In genomic region chr2:80423116-80423515, GRCm38 (mm10) we compare ENCODE assay signal across 14 mouse cellular contexts.
"Had no signal": no experiment of that assay in that cellular context is flagged by ENCODE, and none has a peak within 500 bp of the region (broad histone marks: within the 10 kb centered on the region; RNA-seq: fewer than 3 reads in every experiment).

No protein-coding gene starts in this region.

- H3K4me2 ChIP-seq: intestine, embryonic 15.5 days; liver, embryonic 15.5 days; lung, embryonic 15.5 days; midbrain, embryonic 13.5 days had no signal

- H3K4me3 ChIP-seq: intestine, embryonic 15.5 days; left cerebral cortex, adult 2 months; liver, embryonic 15.5 days; lung, embryonic 15.5 days; megakaryocyte, embryonic 14.5 days; midbrain, embryonic 10.5 days; midbrain, embryonic 13.5 days had no signal

- DNase-seq: layer of hippocampus, postnatal 36 days; lung, adult 18-20 months; lung, postnatal 10 days; lung, postnatal 36 days; thymus, adult 18-20 months; thymus, postnatal 36 days had no signal

- ATAC-seq: intestine, embryonic 15.5 days; midbrain, embryonic 13.5 days had no signal

- H3K9me3 ChIP-seq: intestine, embryonic 15.5 days; liver, embryonic 15.5 days; lung, embryonic 15.5 days; megakaryocyte, embryonic 14.5 days; midbrain, embryonic 10.5 days; midbrain, embryonic 13.5 days had no signal

- H3K27ac ChIP-seq: intestine, embryonic 15.5 days; kidney, postnatal 0 days; left cerebral cortex, adult 2 months; liver, embryonic 15.5 days; lung, embryonic 15.5 days; midbrain, embryonic 10.5 days; midbrain, embryonic 13.5 days had no signal

- H3K36me3 ChIP-seq: intestine, embryonic 15.5 days; liver, embryonic 15.5 days; lung, embryonic 15.5 days; midbrain, embryonic 10.5 days; midbrain, embryonic 13.5 days had no signal

- H3K27me3 ChIP-seq: intestine, embryonic 15.5 days; liver, embryonic 15.5 days; lung, embryonic 15.5 days; megakaryocyte, embryonic 14.5 days; midbrain, embryonic 13.5 days had no signal

- H3K4me1 ChIP-seq: intestine, embryonic 15.5 days; liver, embryonic 15.5 days; lung, embryonic 15.5 days; midbrain, embryonic 10.5 days; midbrain, embryonic 13.5 days had no signal

- H3K9ac ChIP-seq: intestine, embryonic 15.5 days; liver, embryonic 15.5 days; lung, embryonic 15.5 days; midbrain, embryonic 13.5 days had no signal
